Mouse (Mus musculus) kidney, embryonic 14.5 days (tissue): Measurements from ENCODE around the gene Itgav. TPM values are rescaled to one million over a fixed set of nuclear protein-coding genes. Genes with fewer than 3 reads are reported as not detected.

ENCODE experiments used
- ATAC-seq: fragments of 200-750 bp; cut with Nextera tagmentation; 2 replicates; pipeline ENCODE4 v1.8.0; 2017; ENCODE audit warnings: moderate number of reproducible peaks, mild to moderate bottlenecking, moderate TSS enrichment, moderate library complexity; ENCODE audit not compliant: low FRiP score, low TSS enrichment
- H3K27ac ChIP-seq: fragments of 300-500 bp; sonication (generic); 2 replicates; pipeline ENCODE4 v1.5.1; 2014; ENCODE audit warnings: low read depth, mild to moderate bottlenecking, low read length, moderate library complexity, mixed read lengths
- H3K27me3 ChIP-seq: fragments of 300-500 bp; sonication (generic); 2 replicates; pipeline ENCODE4 v1.6.1; 2014; ENCODE audit warnings: mild to moderate bottlenecking, low read length; ENCODE audit not compliant: control insufficient read depth, insufficient read depth
- H3K36me3 ChIP-seq: fragments of 300-500 bp; sonication (generic); 2 replicates; pipeline ENCODE4 v1.6.1; 2014; ENCODE audit warnings: low read length, mixed read lengths; ENCODE audit not compliant: control insufficient read depth, insufficient read depth
- H3K4me1 ChIP-seq: fragments of 300-500 bp; sonication (generic); 2 replicates; pipeline ENCODE4 v1.6.1; 2014; ENCODE audit warnings: low read length, mixed read lengths; ENCODE audit not compliant: control insufficient read depth, insufficient read depth
- H3K4me2 ChIP-seq: fragments of 300-500 bp; sonication (generic); replicated peaks from 2 replicates; pipeline ENCODE4 v1.6.1; 2014; ENCODE audit warnings: low read depth, mild to moderate bottlenecking, low read length
- H3K4me3 ChIP-seq: fragments of 300-500 bp; sonication (generic); 2 replicates; pipeline ENCODE4 v1.5.1; 2014; ENCODE audit warnings: mild to moderate bottlenecking, low read length
- H3K9ac ChIP-seq: fragments of 300-500 bp; sonication (generic); 2 replicates; pipeline ENCODE4 v1.6.1; 2014; ENCODE audit warnings: low read depth, mild to moderate bottlenecking, low read length, moderate library complexity
- H3K9me3 ChIP-seq: fragments of 300-500 bp; sonication (generic); 2 replicates; pipeline ENCODE4 v1.6.1; 2016; ENCODE audit warnings: low read length; ENCODE audit not compliant: control insufficient read depth
- WGBS: fragments of 180-500 bp; shearing (Covaris S2); extraction: QIAGEN DNeasy Blood & Tissue Kit; methylation state at CpG from one replicate; pipeline ENCODE4 v1.1.7; 2014; 5-methylcytosine and 5-hydroxymethylcytosine counted together
- polyA plus RNA-seq: library from polyadenylated mRNA; unstranded; fragments of >200 nt; fragmentation: Nextera tagmentation; extraction: Ambion mirVana; gene quantifications from 2 replicates; pipeline ENCODE4 v1.2.1, GENCODE M21; 2014

Itgav gene
- polyA plus RNA-seq, 1 experiment from 2014 or later, result 125 TPM

DNA sequence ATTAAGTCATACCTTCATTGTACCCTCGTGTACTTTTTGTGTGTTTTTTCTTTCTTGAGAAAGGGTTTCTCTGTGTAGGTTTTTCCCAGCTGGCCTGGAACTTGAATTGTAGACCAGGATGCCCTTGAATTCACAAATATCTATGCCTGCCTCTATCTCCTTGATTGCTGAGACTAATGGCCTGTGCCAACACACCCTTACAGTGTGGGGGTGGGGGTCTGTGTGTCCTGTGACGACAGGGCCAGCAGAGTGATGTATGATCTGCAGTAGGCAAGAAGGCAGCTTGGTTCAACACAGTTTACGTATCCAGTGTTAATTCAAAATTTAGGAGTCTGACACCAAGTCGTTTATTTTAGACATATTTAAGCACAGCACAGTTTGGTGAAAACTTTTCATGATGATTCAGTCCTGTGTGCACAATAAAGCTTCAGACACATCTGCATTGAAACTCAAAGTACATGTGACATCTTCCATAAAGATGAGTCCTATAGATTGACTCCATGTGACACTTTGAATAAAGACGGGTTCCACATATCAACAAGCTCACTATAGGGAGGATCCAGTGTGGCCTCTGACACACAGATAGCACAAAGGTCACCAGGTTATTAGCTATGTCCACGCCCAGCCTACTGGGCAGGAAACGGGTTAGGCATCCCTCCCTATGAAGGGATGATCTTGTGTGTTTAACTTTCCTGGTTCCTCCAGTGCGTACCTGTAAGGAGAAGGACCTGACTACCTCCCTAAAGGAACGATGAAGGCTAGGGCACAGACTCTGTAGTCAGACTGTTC, 40.3 kb upstream of the Itgav start:
- H3K36me3 ChIP-seq, result no peaks in the 10 kb centered on the region
- H3K4me1 ChIP-seq, result peaks cover 3% of the 10 kb centered on the region; the same call in 1 of the 2 replicates
- no peak overlapping the region for H3K27ac ChIP-seq
- ATAC-seq, result no peak
- H3K27me3 ChIP-seq, result no peaks in the 10 kb centered on the region
- no peaks in the 10 kb centered on the region; the same call in 1 of the 2 replicates for H3K9me3 ChIP-seq
- no peak overlapping the region for H3K9ac ChIP-seq
- WGBS, result 68% methylated on average over 9 of the region's 9 CpGs
- H3K4me2 ChIP-seq, result no peak overlapping the region
- H3K4me3 ChIP-seq, result no peak overlapping the region

DNA sequence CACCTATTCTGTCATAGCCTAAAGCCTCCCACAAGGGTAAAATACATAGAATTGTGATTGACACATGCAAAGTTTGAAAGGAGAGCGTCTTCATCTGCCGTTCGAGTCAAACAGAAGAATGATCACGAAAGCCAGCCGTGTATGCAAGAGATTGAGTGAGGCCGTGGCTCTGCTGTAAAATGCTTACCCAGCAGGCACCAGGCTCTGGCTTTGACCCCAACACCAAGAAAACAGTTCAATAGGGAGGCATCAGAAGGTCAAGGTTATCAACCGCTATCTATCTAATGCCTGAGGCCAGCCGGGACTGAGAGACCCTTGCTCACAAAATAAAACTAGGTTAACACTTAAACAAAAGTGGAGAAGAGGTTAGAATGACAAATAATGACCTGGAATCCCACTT, 39.5 kb upstream of the Itgav start:
- H3K4me2 ChIP-seq, result no peak overlapping the region
- WGBS, result 63% methylated on average over 8 of the region's 8 CpGs
- H3K27me3 ChIP-seq, result no peaks in the 10 kb centered on the region
- no peak overlapping the region for H3K4me3 ChIP-seq
- no peak for ATAC-seq
- no peaks in the 10 kb centered on the region; the same call in 1 of the 2 replicates for H3K9me3 ChIP-seq
- H3K36me3 ChIP-seq, result no peaks in the 10 kb centered on the region
- no peak overlapping the region for H3K27ac ChIP-seq
- peaks cover 3% of the 10 kb centered on the region; the same call in 1 of the 2 replicates for H3K4me1 ChIP-seq
- no peak overlapping the region for H3K9ac ChIP-seq

DNA sequence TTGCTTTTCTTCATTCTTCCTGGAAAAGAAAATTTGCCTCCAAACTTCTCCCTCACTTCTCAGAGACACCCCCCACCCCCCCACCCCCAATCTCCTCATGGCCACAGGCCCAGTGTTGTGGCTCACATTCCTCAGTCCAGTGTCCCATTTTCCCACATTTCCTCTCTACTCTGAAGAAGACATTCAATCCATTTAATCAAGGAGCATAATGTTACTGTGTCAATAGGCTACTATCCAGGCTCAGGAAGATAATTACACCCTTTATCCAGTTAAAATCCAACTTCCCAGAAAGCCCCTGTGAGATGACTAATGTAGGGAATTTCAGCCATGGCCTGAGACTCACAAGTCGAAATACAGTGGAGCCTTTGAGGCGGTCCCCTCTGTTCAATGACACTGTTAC, 33.8 kb upstream of the Itgav start:
- WGBS, result 75% methylated on average over 2 of the region's 2 CpGs
- no peak; the same call in 1 of the 2 replicates for ATAC-seq

DNA sequence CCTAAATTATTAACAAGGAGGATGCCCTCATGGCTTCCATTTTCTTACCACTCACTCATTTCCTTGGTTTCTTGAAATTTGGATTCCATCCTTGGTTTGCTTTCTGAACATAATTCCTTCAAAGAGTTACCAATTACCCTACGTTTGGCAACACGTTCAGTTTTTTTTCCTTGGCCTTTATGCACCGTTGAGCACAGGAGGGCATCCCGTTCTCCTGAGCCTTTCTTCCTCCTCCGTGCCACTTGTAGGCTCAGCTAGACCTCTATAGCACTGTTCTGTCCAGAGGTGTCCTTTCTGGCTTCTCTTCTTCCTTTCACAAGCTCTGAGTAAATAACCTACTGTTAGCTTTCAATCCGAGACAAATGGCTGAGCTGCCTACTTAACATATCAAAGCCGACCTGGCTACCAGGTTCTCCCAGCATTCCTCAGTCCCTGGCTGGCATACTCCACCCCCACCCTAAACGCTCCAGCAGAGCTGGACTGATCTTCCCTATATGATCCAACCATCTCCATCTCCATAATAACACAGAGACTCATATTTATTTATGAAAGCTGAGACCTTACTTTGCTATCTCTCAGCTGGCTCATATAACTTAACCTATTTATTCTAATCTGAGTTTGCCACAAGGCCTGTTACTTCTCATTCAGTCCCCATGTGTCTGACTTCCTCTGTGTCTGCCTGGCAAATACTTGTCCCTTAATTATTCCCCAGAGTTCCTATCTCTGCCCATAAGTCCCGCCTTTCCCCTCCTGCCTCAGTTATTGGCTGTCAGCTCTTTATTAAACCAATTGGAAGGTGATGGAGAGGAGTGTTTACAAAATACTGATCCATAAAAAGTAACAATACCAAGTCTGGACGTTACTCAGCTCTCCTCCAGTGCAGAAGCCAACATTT, 31.3 kb upstream of the Itgav start:
- H3K4me3 ChIP-seq, result no peak overlapping the region
- H3K27me3 ChIP-seq, result no peaks in the 10 kb centered on the region
- no peak overlapping the region for H3K9ac ChIP-seq
- no peak overlapping the region for H3K4me2 ChIP-seq
- 0 out of 2 replicates have a peak overlapping the region, but pooled peaks have one; percentile 37 for H3K27ac ChIP-seq
- ATAC-seq, result no peak
- no peaks in the 10 kb centered on the region; the same call in 1 of the 2 replicates for H3K9me3 ChIP-seq
- 0 out of 2 replicates have a peak, but pooled peaks cover 3% of the 10 kb centered on the region for H3K4me1 ChIP-seq
- 31% methylated on average over 10 of the region's 10 CpGs for WGBS
- no peaks in the 10 kb centered on the region for H3K36me3 ChIP-seq

More for the DNA sequence above, 33.8 kb upstream of the Itgav start:
- no peak overlapping the region for H3K9ac ChIP-seq
- H3K27ac ChIP-seq, result no peak overlapping the region
- H3K36me3 ChIP-seq, result no peaks in the 10 kb centered on the region
- H3K27me3 ChIP-seq, result no peaks in the 10 kb centered on the region
- no peak overlapping the region for H3K4me2 ChIP-seq
- H3K9me3 ChIP-seq, result no peaks in the 10 kb centered on the region; the same call in 1 of the 2 replicates
- H3K4me3 ChIP-seq, result no peak overlapping the region
- H3K4me1 ChIP-seq, result 0 out of 2 replicates have a peak, but pooled peaks cover 3% of the 10 kb centered on the region

DNA sequence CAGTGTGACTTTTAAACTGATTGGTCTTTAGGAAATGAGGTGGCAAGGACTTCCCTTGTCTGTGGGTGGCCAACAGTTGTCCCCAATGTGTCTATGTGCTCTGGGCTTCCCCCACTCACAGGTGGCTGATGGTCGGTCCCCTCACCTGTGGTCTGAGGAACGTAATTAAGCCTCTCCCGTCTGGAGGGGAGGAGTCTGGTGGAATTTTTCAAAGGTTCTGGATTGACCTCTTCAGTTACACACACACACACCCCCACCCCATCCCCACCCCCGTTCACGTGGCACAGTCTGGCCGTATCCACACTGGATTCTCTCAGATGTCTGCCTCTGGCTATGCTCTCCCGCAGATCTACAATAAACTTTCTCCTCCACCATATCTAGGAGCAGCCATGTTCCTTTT, 30.1 kb upstream of the Itgav start:
- no peak overlapping the region for H3K27ac ChIP-seq
- 0 out of 2 replicates have a peak, but pooled peaks cover 3% of the 10 kb centered on the region for H3K4me1 ChIP-seq
- H3K9ac ChIP-seq, result no peak overlapping the region
- no peak overlapping the region for H3K4me3 ChIP-seq
- 67% methylated on average over 7 of the region's 7 CpGs for WGBS
- no peak; the same call in 1 of the 2 replicates for ATAC-seq
- no peaks in the 10 kb centered on the region for H3K36me3 ChIP-seq
- no peak overlapping the region for H3K4me2 ChIP-seq
- H3K9me3 ChIP-seq, result no peaks in the 10 kb centered on the region; the same call in 1 of the 2 replicates
- H3K27me3 ChIP-seq, result no peaks in the 10 kb centered on the region

DNA sequence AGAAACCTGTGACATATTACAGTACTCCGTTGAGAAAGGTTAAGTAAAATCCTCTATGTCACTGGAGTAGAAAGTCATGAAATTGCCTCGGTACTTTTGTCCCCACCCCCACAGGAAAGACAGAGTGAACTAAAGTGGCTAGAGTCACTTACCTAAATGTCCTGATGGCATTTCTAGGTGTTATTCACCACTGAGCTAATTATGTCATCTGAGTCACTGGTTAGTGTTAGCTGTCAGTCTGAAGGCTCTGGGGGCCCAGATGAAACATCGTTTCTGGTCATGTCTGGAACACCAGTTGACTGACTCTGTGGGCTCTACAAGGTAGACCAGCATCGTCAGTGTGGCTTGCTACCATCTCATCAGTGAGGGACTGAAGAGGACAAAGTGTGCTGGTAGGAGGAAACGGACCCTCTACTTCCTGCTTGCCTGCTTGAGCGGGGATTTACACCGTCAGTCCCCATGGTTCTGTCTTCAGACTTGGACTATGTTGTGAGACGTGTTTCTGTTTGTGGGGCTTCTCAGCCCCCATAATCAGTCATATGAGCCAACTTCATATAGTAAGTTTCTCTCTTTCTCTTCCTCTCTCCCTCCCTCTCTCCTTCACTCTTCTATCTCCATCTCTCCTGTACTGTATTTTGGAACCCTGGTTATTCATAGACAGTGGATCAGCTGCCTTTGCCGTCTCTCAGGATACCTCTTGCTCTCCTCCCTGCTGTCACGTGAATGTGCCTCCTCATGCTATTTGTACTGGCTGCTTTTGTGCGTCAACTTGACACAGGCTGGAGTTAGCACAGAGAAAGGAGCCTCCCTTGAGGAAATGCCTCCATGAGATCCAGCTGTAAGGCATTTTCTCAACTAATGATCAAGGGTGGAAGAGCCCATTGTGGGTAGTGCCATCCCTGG, 28.6 kb upstream of the Itgav start:
- 0 out of 2 replicates have a peak, but pooled peaks cover 3% of the 10 kb centered on the region for H3K4me1 ChIP-seq
- H3K27ac ChIP-seq, result no peak overlapping the region
- H3K36me3 ChIP-seq, result no peaks in the 10 kb centered on the region
- H3K9ac ChIP-seq, result no peak overlapping the region
- H3K4me3 ChIP-seq, result no peak overlapping the region
- no peak overlapping the region for H3K4me2 ChIP-seq
- 76% methylated on average over 11 of the region's 11 CpGs for WGBS
- ATAC-seq, result no peak
- no peaks in the 10 kb centered on the region for H3K27me3 ChIP-seq
- H3K9me3 ChIP-seq, result no peaks in the 10 kb centered on the region

DNA sequence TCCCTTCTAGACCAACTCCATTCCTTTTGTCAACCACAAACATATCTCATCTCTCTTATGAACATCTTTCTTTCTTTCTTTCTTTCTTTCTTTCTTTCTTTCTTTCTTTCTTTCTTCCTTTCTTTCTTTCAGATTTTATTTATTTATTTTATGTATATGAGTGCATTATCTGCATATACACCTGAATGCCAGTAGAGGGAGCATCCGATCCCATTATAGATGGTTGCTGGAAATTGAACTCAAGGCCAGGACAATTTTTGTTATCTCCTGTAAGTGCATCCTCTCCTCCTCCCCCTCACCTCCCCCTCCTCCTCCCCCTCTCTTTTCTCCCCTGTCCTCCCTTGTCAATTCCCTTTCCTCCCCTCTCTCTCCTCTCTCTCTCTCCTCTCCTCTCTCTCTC, 25.7 kb upstream of the Itgav start:
- H3K9me3 ChIP-seq, result no peaks in the 10 kb centered on the region
- H3K27me3 ChIP-seq, result no peaks in the 10 kb centered on the region
- no peaks in the 10 kb centered on the region; the same call in 1 of the 2 replicates for H3K4me1 ChIP-seq
- no peaks in the 10 kb centered on the region for H3K36me3 ChIP-seq
- no peak for ATAC-seq
- H3K4me2 ChIP-seq, result no peak overlapping the region
- no peak overlapping the region for H3K4me3 ChIP-seq
- no peak overlapping the region for H3K9ac ChIP-seq
- WGBS, result 82% methylated on average over 1 of the region's 1 CpGs
- no peak overlapping the region for H3K27ac ChIP-seq

DNA sequence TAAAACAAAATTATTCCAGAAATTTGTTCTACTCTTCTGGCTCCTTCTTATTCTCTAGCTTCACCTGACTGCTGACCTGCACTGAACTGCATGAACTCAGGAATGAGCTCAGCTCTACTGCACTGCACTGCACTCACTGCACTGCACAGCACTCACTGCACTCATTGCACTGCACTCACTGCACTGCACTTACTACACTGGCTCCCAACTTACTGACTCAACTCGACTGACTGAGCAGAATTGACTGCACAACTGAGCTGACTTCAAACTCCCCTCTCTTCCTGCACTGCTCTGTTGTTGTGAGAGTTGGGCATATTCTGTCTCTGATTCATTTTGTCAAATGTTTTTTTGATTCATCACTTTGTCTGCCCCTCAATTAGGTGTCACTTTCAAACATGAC, 24.9 kb upstream of the Itgav start:
- no peak overlapping the region for H3K4me2 ChIP-seq
- H3K9me3 ChIP-seq, result no peaks in the 10 kb centered on the region
- ATAC-seq, result no peak; the same call in 1 of the 2 replicates
- no peaks in the 10 kb centered on the region; the same call in 1 of the 2 replicates for H3K4me1 ChIP-seq
- H3K36me3 ChIP-seq, result no peaks in the 10 kb centered on the region
- H3K9ac ChIP-seq, result no peak overlapping the region
- WGBS, result 50% methylated on average over 1 of the region's 1 CpGs
- no peak overlapping the region for H3K4me3 ChIP-seq
- H3K27ac ChIP-seq, result no peak overlapping the region
- no peaks in the 10 kb centered on the region for H3K27me3 ChIP-seq
